ENCODE assay signal across 8 mouse cellular contexts in genomic region chr11:88482636-88483035, GRCm38 (mm10).
DNase-seq lines count a peak whose midpoint lies in the region; ATAC-seq lines count a peak whose summit lies in the region.
"Had no signal": no experiment of that assay in that cellular context is flagged by ENCODE, and none has a peak within 500 bp of the region (broad histone marks: within the 10 kb centered on the region; RNA-seq: fewer than 3 reads in every experiment).

No protein-coding gene starts in this region.

- no peak for ATAC-seq in limb, embryonic 15.5 days (ENCODE audit: insufficient number of reproducible peaks, low FRiP score, low TSS enrichment, low read depth)
- ATAC-seq in embryonic facial prominence, embryonic 14.5 days (ENCODE audit: low read depth): no peak
- 0 out of 2 replicates have a peak, but pooled peaks have one; percentile 27 for ATAC-seq in hindbrain, embryonic 13.5 days (ENCODE audit: low FRiP score)
- no peak for ATAC-seq in neural tube, embryonic 15.5 days (ENCODE audit: low FRiP score)

- H3K27ac ChIP-seq in limb, embryonic 15.5 days: peak overlapping the region; percentile 22; the same call in 1 of the 2 replicates
- H3K27ac ChIP-seq in limb, embryonic 10.5 days: no peak overlapping the region
- peak overlapping the region; percentile 30; the same call in 1 of the 2 replicates for H3K27ac ChIP-seq in embryonic facial prominence, embryonic 14.5 days (replicated peaks; ENCODE audit: low read depth, low read length)
- H3K27ac ChIP-seq in hindbrain, embryonic 13.5 days: peak overlapping the region; percentile 91
- peak overlapping the region; percentile 83 for H3K27ac ChIP-seq in neural tube, embryonic 15.5 days (replicated peaks)

- DNase-seq in limb, embryonic 10.5 days (ENCODE audit: low spot score): no peak
- DNase-seq in embryonic facial prominence, embryonic 14.5 days (ENCODE audit: low spot score): no peak
- no peak for DNase-seq in adrenal gland, postnatal 10 days
- no peak for DNase-seq in adipocyte (ENCODE audit: low spot score)

- WGBS in limb, embryonic 15.5 days: 77% methylated on average over 11 of the region's 11 CpGs
- 82% methylated on average over 11 of the region's 11 CpGs for WGBS in limb, embryonic 10.5 days
- WGBS in embryonic facial prominence, embryonic 14.5 days: 55% methylated on average over 11 of the region's 11 CpGs
- WGBS in hindbrain, embryonic 13.5 days: 8% methylated on average over 11 of the region's 11 CpGs
- 28% methylated on average over 11 of the region's 11 CpGs for WGBS in neural tube, embryonic 15.5 days

- peaks cover 38% of the 10 kb centered on the region for H3K4me1 ChIP-seq in limb, embryonic 15.5 days
- H3K4me1 ChIP-seq in limb, embryonic 10.5 days: peaks cover 42% of the 10 kb centered on the region
- H3K4me1 ChIP-seq in embryonic facial prominence, embryonic 14.5 days (ENCODE audit: control insufficient read depth, insufficient read depth, low read length): peaks cover 18% of the 10 kb centered on the region
- peaks cover 89% of the 10 kb centered on the region for H3K4me1 ChIP-seq in hindbrain, embryonic 13.5 days (replicated peaks)
- H3K4me1 ChIP-seq in neural tube, embryonic 15.5 days: peaks cover 56% of the 10 kb centered on the region

- H3K9me3 ChIP-seq in limb, embryonic 15.5 days: no peaks in the 10 kb centered on the region
- no peaks in the 10 kb centered on the region for H3K9me3 ChIP-seq in limb, embryonic 10.5 days (replicated peaks)
- no peaks in the 10 kb centered on the region for H3K9me3 ChIP-seq in embryonic facial prominence, embryonic 14.5 days (ENCODE audit: control insufficient read depth, low read length)
- no peaks in the 10 kb centered on the region for H3K9me3 ChIP-seq in hindbrain, embryonic 13.5 days
- H3K9me3 ChIP-seq in neural tube, embryonic 15.5 days (replicated peaks): no peaks in the 10 kb centered on the region
- H3K9me3 ChIP-seq: heart, embryonic 15.5 days had no signal

- H3K9ac ChIP-seq in limb, embryonic 15.5 days: no peak overlapping the region
- no peak overlapping the region for H3K9ac ChIP-seq in embryonic facial prominence, embryonic 14.5 days (ENCODE audit: low read depth, low read length)
- peak overlapping the region; percentile 46 for H3K9ac ChIP-seq in hindbrain, embryonic 13.5 days
- no peak overlapping the region; the same call in 1 of the 2 replicates for H3K9ac ChIP-seq in neural tube, embryonic 15.5 days (replicated peaks)
- H3K9ac ChIP-seq: heart, embryonic 15.5 days had no signal

- H3K27me3 ChIP-seq in limb, embryonic 15.5 days: no peaks in the 10 kb centered on the region
- H3K27me3 ChIP-seq in limb, embryonic 10.5 days (ENCODE audit: low read depth, poor library complexity, severe bottlenecking): no peaks in the 10 kb centered on the region
- H3K27me3 ChIP-seq in embryonic facial prominence, embryonic 14.5 days (replicated peaks; ENCODE audit: control insufficient read depth, insufficient read depth, low read length): no peaks in the 10 kb centered on the region
- H3K27me3 ChIP-seq in hindbrain, embryonic 13.5 days: no peaks in the 10 kb centered on the region
- H3K27me3 ChIP-seq in neural tube, embryonic 15.5 days (replicated peaks): no peaks in the 10 kb centered on the region
- H3K27me3 ChIP-seq: heart, embryonic 15.5 days had no signal

- no peak overlapping the region for H3K4me2 ChIP-seq in limb, embryonic 15.5 days
- no peak overlapping the region for H3K4me2 ChIP-seq in embryonic facial prominence, embryonic 14.5 days (ENCODE audit: low read depth, low read length)
- H3K4me2 ChIP-seq in hindbrain, embryonic 13.5 days: no peak overlapping the region
- peak overlapping the region; percentile 13; the same call in 1 of the 2 replicates for H3K4me2 ChIP-seq in neural tube, embryonic 15.5 days
- H3K4me2 ChIP-seq: heart, embryonic 15.5 days had no signal

- 0 out of 2 replicates have a peak, but pooled peaks cover 5% of the 10 kb centered on the region for H3K36me3 ChIP-seq in limb, embryonic 15.5 days
- H3K36me3 ChIP-seq in limb, embryonic 10.5 days: peaks cover 27% of the 10 kb centered on the region
- peaks cover 11% of the 10 kb centered on the region; the same call in 1 of the 2 replicates for H3K36me3 ChIP-seq in embryonic facial prominence, embryonic 14.5 days (ENCODE audit: control insufficient read depth, insufficient read depth, low read length)
- H3K36me3 ChIP-seq in hindbrain, embryonic 13.5 days: no peaks in the 10 kb centered on the region
- no peaks in the 10 kb centered on the region for H3K36me3 ChIP-seq in neural tube, embryonic 15.5 days
- H3K36me3 ChIP-seq: heart, embryonic 15.5 days had no signal

- H3K4me3 ChIP-seq in limb, embryonic 15.5 days: no peak overlapping the region
- H3K4me3 ChIP-seq in limb, embryonic 10.5 days: no peak overlapping the region
- H3K4me3 ChIP-seq in embryonic facial prominence, embryonic 14.5 days (ENCODE audit: low read depth, low read length): no peak overlapping the region
- H3K4me3 ChIP-seq in hindbrain, embryonic 13.5 days: no peak overlapping the region
- no peak overlapping the region for H3K4me3 ChIP-seq in neural tube, embryonic 15.5 days (replicated peaks)
- H3K4me3 ChIP-seq: heart, embryonic 15.5 days had no signal
